Mouse (Mus musculus): ENCODE measurements around the gene Trpv2.

DNA sequence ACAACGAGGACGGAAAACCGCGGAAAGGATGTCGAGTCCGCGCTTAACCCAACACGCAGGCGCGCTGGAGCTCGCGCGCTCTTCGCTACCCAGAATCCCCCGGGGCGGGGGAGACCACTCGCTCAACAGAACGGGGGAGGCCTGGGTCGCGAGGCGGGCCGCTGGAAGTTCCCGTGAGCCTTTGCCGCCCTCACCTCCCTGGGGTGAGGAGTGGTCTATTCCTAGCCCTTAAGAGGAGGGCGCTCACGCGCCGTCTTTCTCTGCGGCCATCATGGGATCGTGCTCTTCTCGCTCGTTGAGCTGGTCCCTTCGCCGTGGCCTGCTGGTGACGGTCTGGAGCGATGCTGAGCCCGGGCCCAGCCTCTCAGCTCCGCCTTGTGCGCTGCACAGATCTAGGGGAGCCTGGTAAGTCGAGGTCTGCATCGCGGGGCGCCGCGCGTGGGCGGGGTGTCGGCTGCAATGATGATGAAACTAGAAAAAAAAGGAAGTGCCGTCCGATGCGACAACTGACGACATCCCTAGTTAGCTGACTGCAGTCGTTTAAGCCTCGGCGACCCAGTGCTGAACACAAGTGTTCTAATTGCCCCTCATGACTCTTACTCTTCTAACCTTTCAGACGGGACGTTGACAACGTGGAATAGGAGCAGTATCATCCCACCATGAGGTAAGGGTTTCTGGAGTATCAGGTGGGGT is 28.5 kb downstream of the Trpv2 start:
- TF ChIP-seq POLR2A (IDR thresholded peaks at IDR 0.05; ENCODE audit: insufficient read depth, low read length): peak; percentile 99
- peak; percentile 56; the same call in 1 of the 2 replicates for TF ChIP-seq EP300 (IDR thresholded peaks at IDR 0.05; ENCODE audit: insufficient read depth, low read depth, low read length)
- no peak for TF ChIP-seq CTCF (IDR thresholded peaks at IDR 0.05; ENCODE audit: low read depth, low read length)
